Mouse (Mus musculus) common myeloid progenitor, adult 5-6 weeks (primary cell): ENCODE results near the gene Ppp2r5c. TPM values are rescaled to one million over a fixed set of nuclear protein-coding genes. Genes with fewer than 3 reads are reported as not detected.
A peak's percentile ranks its signal among the peaks of the same experiment; 100 is the strongest.

Experiments
- ATAC-seq: replicated peaks from 2 replicates; pipeline ENCODE4 v1.8.0; 2016; ENCODE audit warnings: low read depth, mild to moderate bottlenecking, moderate TSS enrichment, inconsistent platforms; ENCODE audit not compliant: poor library complexity, severe bottlenecking
- total RNA-seq: library from RNA; stranded (forward); fragments of 200-1000, 187-1606 nt; gene quantifications from 2 replicates; pipeline ENCODE4 v1.2.3, GENCODE M21; 2017

The Ppp2r5c gene
- total RNA-seq, 1 experiment from 2014 or later = 222 TPM

GRCm38 (mm10) chr12:110600225-110600991, 153.5 kb downstream of the Ppp2r5c start:
- no peak for ATAC-seq

- ATAC-seq = peak; percentile 84
These were observed 154.6 kb downstream of the Ppp2r5c start, which contains the start of gene Dync1h1 for GRCm38 (mm10) chr12:110601241-110602218. Gene Dync1h1, plus strand, starts transcription at chr12:110601452.

DNA sequence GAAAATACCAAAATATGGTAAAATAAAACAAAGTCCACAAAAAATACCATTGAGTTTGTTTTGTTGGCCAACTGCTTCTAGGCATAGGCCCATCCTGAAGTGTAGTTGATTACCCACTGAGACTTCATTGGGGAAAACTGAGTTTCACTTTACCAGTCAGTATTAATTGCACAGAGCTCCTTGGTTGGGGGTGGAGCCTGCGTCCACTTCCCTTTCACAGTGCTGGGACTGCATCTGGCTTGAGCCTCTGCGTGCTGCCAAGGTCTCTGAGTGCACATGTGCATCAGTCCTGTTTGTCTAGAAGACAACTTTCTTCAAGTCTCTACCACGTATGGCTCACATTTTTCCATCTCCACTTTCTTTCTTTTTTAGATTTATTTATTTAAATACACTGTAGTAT, 159.2 kb downstream of the Ppp2r5c start:
- peak; percentile 67 for ATAC-seq

DNA sequence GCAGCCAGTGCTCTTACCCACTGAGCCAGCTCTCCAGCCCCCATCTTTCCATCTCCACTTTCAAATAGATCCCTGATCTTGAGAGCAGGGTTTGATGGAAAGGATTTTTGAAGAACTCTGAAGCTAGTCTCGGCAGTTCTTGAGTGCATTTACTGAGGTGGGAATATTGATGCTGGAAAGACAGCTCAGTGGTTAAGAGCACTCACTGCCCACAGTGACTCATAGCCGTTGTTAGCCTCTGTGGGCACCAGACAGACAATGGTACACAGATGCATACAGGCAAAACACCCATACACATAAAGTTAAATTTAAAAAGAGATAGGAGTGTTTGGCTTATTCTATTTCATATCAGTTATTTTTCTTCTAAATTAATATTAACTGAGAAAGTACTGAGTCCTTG, 159.8 kb downstream of the Ppp2r5c start:
- ATAC-seq = no peak

- peak; percentile 80 for ATAC-seq
These were observed 161.7 kb downstream of the Ppp2r5c start for GRCm38 (mm10) chr12:110608460-110609152.

DNA sequence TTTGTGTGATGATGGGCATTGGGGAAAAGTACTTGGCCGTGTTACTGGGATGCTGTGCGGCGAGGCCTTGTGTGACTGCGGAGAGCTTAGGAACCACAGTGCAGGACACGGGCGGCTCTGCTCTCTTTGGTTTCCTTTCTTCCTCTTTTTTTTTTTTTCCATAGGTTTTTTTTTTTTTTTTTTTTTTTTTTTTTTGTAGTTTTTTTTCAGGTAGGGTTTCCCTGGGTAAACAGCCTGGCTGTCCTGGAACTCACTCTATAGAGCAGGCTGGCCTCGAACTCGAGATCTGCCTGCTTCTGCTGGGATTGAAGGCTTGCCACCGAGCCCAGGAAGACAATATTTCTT, 162.2 kb downstream of the Ppp2r5c start:
- ATAC-seq = no peak; the same call in 1 of the 2 replicates

- ATAC-seq = no peak
These were observed 163.8 kb downstream of the Ppp2r5c start for GRCm38 (mm10) chr12:110610713-110611112.

- ATAC-seq = no peak
These were observed 183.1 kb downstream of the Ppp2r5c start for GRCm38 (mm10) chr12:110630056-110630455.

Other genes with a start within 250 kb of the Ppp2r5c start
- gene Dio3, start 168.1 kb upstream of the Ppp2r5c start, total RNA-seq = not detected in 2 replicates
- gene Dync1h1, start 154.3 kb downstream of the Ppp2r5c start, total RNA-seq = 109 and 127 TPM in 2 replicates
- not detected in 2 replicates for gene 1700001K19Rik, start 235.5 kb downstream of the Ppp2r5c start, total RNA-seq